Mouse (Mus musculus) embryonic fibroblast, embryonic 13.5 days (primary cell): ENCODE data around the gene Lrg1.
"Not testable (repeated sequence)": the region's sequence is repeated elsewhere in the genome, so short reads cannot be mapped to it uniquely, and the experiment has no call there.

ENCODE experiments used
- CTCF ChIP-seq: IDR thresholded peaks from 2 replicates; pipeline ENCODE4 v1.5.1; 2011; ENCODE audit warnings: mild to moderate bottlenecking, control low read depth, low read length, moderate library complexity, borderline replicate concordance; ENCODE audit not compliant: insufficient read depth
- POLR2A ChIP-seq: IDR thresholded peaks from 2 replicates; pipeline ENCODE4 v1.6.1; 2011; ENCODE audit warnings: low read depth, mild to moderate bottlenecking, control low read depth, low read length, moderate library complexity

DNA sequence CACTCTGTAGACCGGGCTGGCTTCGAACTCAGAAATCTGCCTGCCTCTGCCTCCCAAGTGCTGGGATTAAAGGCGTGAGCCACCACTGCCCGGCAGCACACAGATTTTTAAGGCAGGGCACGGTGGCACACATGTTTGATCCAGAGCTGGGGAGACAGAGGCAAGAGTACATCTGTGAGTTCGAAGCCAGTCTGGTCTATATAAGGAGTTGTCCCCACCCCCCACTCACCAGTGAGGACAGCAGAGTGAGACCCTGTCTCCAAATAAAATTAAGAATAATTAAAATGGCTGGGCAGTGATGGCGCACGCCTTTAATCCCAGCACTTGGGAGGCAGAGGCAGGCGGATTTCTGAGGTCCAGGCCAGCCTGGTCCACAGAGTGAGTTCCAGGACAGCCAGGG, 43.4 kb downstream of the Lrg1 start:
- TF ChIP-seq POLR2A, CTCF: not testable (repeated sequence)
